Mouse (Mus musculus) MEL (cell line): ENCODE data around the gene Inip. TPM values are rescaled to one million over a fixed set of nuclear protein-coding genes. Genes with fewer than 3 reads are reported as not detected.
A peak's percentile ranks its signal among the peaks of the same experiment; 100 is the strongest.

Source experiments
- DNase-seq: peaks from one replicate; pipeline ENCODE4 v3.0.0; 2011; ENCODE audit warnings: low read depth, low spot score
- H3K27ac ChIP-seq: 2 replicates; pipeline ENCODE4 v1.5.1; 2012; ENCODE audit warnings: low read depth, mild to moderate bottlenecking, control low read depth, low read length, moderate library complexity; ENCODE audit not compliant: control insufficient read depth
- H3K27me3 ChIP-seq, 2 experiments: fragments of 150-350 bp in 1 of 2; sonication (generic) in 1 of 2; 2 replicates each; pipeline ENCODE4 v1.6.1; 2012; ENCODE audit warnings: low read length in 2 of 2, mild to moderate bottlenecking in 2 of 2, improper control_type of control experiment in 1 of 2, moderate library complexity in 1 of 2; ENCODE audit not compliant: insufficient read depth in 2 of 2, control insufficient read depth in 1 of 2
- H3K36me3 ChIP-seq, 2 experiments: 2 replicates each; pipeline ENCODE4 v1.6.1; 2012 to 2014; ENCODE audit warnings: low read length in 2 of 2, improper control_type of control experiment in 1 of 2, inconsistent platforms in 1 of 2, mild to moderate bottlenecking in 1 of 2; ENCODE audit not compliant: insufficient read depth in 2 of 2, control insufficient read depth in 1 of 2
- H3K4me1 ChIP-seq, 2 experiments: fragments of 150-350 bp in 1 of 2; sonication (generic) in 1 of 2; 2 replicates each; pipeline ENCODE4 v1.6.1; 2012; ENCODE audit warnings: low read length in 2 of 2, improper control_type of control experiment in 1 of 2, mild to moderate bottlenecking in 1 of 2; ENCODE audit not compliant: insufficient read depth in 2 of 2, control insufficient read depth in 1 of 2
- H3K4me3 ChIP-seq, 2 experiments: fragments of 150-350 bp in 1 of 2; sonication (generic) in 1 of 2; 2 replicates each; pipeline ENCODE4 v1.5.1; 2012; ENCODE audit warnings: low read depth in 2 of 2, low read length in 2 of 2, mild to moderate bottlenecking in 2 of 2, moderate library complexity in 2 of 2, control low read depth in 1 of 2, improper control_type of control experiment in 1 of 2; ENCODE audit not compliant: control insufficient read depth in 1 of 2, insufficient read depth in 1 of 2
- H3K79me2 ChIP-seq: 2 replicates; pipeline ENCODE4 v1.6.1; 2012; ENCODE audit warnings: mild to moderate bottlenecking, low read length, moderate library complexity; ENCODE audit not compliant: control insufficient read depth, poor library complexity, insufficient read depth
- H3K9ac ChIP-seq: 2 replicates; pipeline ENCODE4 v1.6.1; 2012; ENCODE audit warnings: low read depth, mild to moderate bottlenecking, control low read depth, low read length, moderate library complexity; ENCODE audit not compliant: control insufficient read depth, poor library complexity, severe bottlenecking
- H3K9me3 ChIP-seq: fragments of 150-350 bp; sonication (generic); replicated peaks from 2 replicates; pipeline ENCODE4 v1.6.1; 2012; ENCODE audit warnings: mild to moderate bottlenecking, low read length, improper control_type of control experiment, moderate library complexity; ENCODE audit not compliant: insufficient read depth
- BHLHE40 ChIP-seq: IDR thresholded peaks from 2 replicates; pipeline ENCODE4 v1.6.1; 2012; ENCODE audit warnings: low read depth, mild to moderate bottlenecking, inconsistent platforms, low read length, improper control_type of control experiment, borderline replicate concordance
- CHD2 ChIP-seq: IDR thresholded peaks from 2 replicates; pipeline ENCODE4 v1.6.1; 2011; ENCODE audit warnings: low read length, improper control_type of control experiment
- CTCF ChIP-seq, 3 experiments: IDR thresholded peaks in 2 of 3; conservative IDR thresholded peaks in 1 of 3; 2 replicates each; pipeline ENCODE4 v1.5.1; 2011 to 2012; ENCODE audit warnings: low read length in 3 of 3, low read depth in 2 of 3, mild to moderate bottlenecking in 2 of 3, improper control_type of control experiment in 1 of 3, inconsistent platforms in 1 of 3, mixed read lengths in 1 of 3, moderate library complexity in 1 of 3; ENCODE audit not compliant: control insufficient read depth in 1 of 3, insufficient read depth in 1 of 3, poor library complexity in 1 of 3, severe bottlenecking in 1 of 3
- EP300 ChIP-seq, 2 experiments: IDR thresholded peaks; 2 replicates each; pipeline ENCODE4 v1.6.1; 2011; ENCODE audit warnings: improper control_type of control experiment in 2 of 2, low read length in 2 of 2, low read depth in 1 of 2, mild to moderate bottlenecking in 1 of 2
- ETS1 ChIP-seq: IDR thresholded peaks from 2 replicates; pipeline ENCODE4 v1.6.1; 2012; ENCODE audit warnings: low read depth, mild to moderate bottlenecking, inconsistent platforms, low read length, improper control_type of control experiment, moderate library complexity
- HCFC1 ChIP-seq: IDR thresholded peaks from 2 replicates; pipeline ENCODE4 v1.6.1; 2012; ENCODE audit warnings: low read depth, mild to moderate bottlenecking, inconsistent platforms, low read length, improper control_type of control experiment, moderate library complexity
- MAFK ChIP-seq: IDR thresholded peaks from 2 replicates; pipeline ENCODE4 v1.6.1; 2011; ENCODE audit warnings: low read depth, mild to moderate bottlenecking, low read length, improper control_type of control experiment, borderline replicate concordance
- MEF2A ChIP-seq: IDR thresholded peaks from 2 replicates; pipeline ENCODE4 v1.6.1; 2014; ENCODE audit warnings: low read depth, mild to moderate bottlenecking, inconsistent platforms, low read length, improper control_type of control experiment; ENCODE audit not compliant: poor library complexity, insufficient replicate concordance, severe bottlenecking; ENCODE audit errors: extremely low read depth
- POLR2AphosphoS2 ChIP-seq: IDR thresholded peaks from 2 replicates; pipeline ENCODE4 v1.6.1; 2011; ENCODE audit warnings: low read length, improper control_type of control experiment
- RAD21 ChIP-seq: IDR thresholded peaks from 2 replicates; pipeline ENCODE4 v1.6.1; 2011; ENCODE audit warnings: mild to moderate bottlenecking, low read depth, low read length, improper control_type of control experiment
- RCOR1 ChIP-seq: IDR thresholded peaks from 2 replicates; pipeline ENCODE4 v1.6.1; 2012; ENCODE audit warnings: low read depth, mild to moderate bottlenecking, inconsistent platforms, low read length, improper control_type of control experiment
- SMC3 ChIP-seq: IDR thresholded peaks from 2 replicates; pipeline ENCODE4 v1.6.1; 2011; ENCODE audit warnings: low read depth, low read length, improper control_type of control experiment
- TBP ChIP-seq: IDR thresholded peaks from 2 replicates; pipeline ENCODE4 v1.8.0; 2011; ENCODE audit warnings: low read depth, low read length, improper control_type of control experiment
- TCF12 ChIP-seq: IDR thresholded peaks from 2 replicates; pipeline ENCODE4 v1.6.1; 2014; ENCODE audit warnings: low read depth, mild to moderate bottlenecking, inconsistent platforms, low read length, improper control_type of control experiment, moderate library complexity
- UBTF ChIP-seq: IDR thresholded peaks from 2 replicates; pipeline ENCODE4 v1.6.1; 2012; ENCODE audit warnings: low read depth, mild to moderate bottlenecking, inconsistent platforms, low read length, improper control_type of control experiment, moderate library complexity, borderline replicate concordance; ENCODE audit not compliant: insufficient read depth
- ZC3H11A ChIP-seq: IDR thresholded peaks from 2 replicates; pipeline ENCODE4 v1.6.1; 2012; ENCODE audit warnings: low read depth, mild to moderate bottlenecking, inconsistent platforms, low read length, improper control_type of control experiment
- ZKSCAN1 ChIP-seq: IDR thresholded peaks from 2 replicates; pipeline ENCODE4 v1.6.1; 2012; ENCODE audit warnings: low read depth, mild to moderate bottlenecking, inconsistent platforms, low read length, improper control_type of control experiment, moderate library complexity
- polyA plus RNA-seq, 2 experiments: library from polyadenylated mRNA; stranded (reverse) in 1 of 2; unstranded in 1 of 2; fragments of >175 nt in 1 of 2; fragments of >200 nt in 1 of 2; gene quantifications; 2 replicates each; pipeline versions ENCODE4 v1.2.1 to v1.2.4; 2012; ENCODE audit warnings: low replicate concordance in 2 of 2, low read depth in 1 of 2; ENCODE audit not compliant: insufficient read length in 2 of 2, insufficient read depth in 1 of 2, missing spikeins in 1 of 2
- total RNA-seq: library from RNA; depleted of rRNA; stranded (reverse); fragments of 300-350 nt; gene quantifications from 2 replicates; pipeline ENCODE4 v1.2.3, GENCODE M21; 2012

The Inip gene
- total and polyA plus RNA-seq, 3 experiments: 42.4 to 50.3 TPM; not detected in 1

DNA sequence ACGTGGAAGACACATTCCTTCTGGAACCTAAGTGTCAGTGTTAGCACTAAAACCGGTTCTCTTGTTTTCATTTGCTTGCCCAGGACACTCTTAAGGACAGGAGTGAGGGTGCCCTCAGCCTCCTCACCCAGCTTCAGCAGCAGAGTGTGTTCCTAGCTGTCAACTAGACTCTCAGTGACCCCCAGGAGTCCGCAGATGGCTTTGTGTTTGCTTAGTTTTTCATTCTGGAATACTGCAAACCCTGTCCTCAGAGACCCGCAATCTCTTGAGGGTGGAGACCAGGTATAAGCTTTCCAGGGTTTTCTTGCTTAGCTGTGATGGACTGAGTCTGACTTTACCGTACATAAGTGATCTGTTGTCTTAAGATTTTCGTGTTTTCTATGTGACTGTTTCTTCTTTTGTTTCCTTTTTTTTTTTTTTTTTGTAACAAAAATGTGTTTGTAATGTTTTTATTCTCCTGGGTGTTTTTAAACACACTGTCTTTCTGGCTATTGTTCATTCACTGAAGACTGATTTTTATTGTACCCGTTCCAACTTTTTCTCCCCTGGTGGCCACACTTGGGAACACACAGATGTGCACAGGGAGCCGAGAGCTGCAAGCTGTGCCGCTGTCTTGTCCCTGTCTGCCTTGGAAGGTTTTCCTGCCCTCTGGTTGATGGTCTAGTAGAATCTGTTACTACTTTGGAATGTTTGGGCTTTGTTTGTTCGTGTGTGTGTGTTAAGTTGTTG lies 40.6 kb downstream of the Inip start:
- DNase-seq: peak; percentile 50
- TF ChIP-seq TBP (no peak), CTCF (IDR thresholded peaks at IDR 0.05 in 2 of 3, conservative IDR thresholded peaks at IDR 0.05 in 1 of 3; ENCODE audit: control insufficient read depth in 1 of 3, insufficient read depth in 1 of 3, low read depth in 2 of 3, low read length in 3 of 3, poor library complexity in 1 of 3, severe bottlenecking in 1 of 3) (peak; percentile 43 to 58 (median 45)), UBTF (no peak), TCF12 (no peak), MEF2A (no peak), SMC3 (peak; percentile 52), RAD21 (peak; percentile 29), CHD2 (no peak), RCOR1 (no peak)
- TF ChIP-seq, all 39 proteins: peak for 3
- no peaks in the 10 kb centered on the region for H3K79me2 ChIP-seq

DNA sequence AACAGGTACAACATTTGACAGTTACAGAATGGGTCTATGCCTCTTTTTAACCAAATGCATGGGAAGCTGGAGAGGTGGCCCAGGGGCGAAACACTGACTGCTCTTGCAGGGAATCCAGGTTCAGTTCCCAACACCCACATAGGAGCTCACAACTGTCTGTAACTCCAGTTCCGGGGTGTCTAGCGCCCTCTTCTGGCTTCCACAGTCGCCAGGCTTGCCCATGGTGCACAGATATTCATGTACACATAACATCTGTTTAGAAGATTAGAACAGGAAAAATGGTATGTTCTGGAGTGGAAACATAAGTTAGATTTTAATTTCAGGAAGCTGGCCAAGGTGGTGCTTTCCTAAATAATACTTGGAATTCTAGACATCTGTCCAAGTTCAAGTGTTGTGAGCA lies 41.4 kb downstream of the Inip start:
- H3K79me2 ChIP-seq: no peaks in the 10 kb centered on the region
- no peak overlapping the region for H3K27ac ChIP-seq
- H3K9ac ChIP-seq: no peak overlapping the region
- no peaks in the 10 kb centered on the region for H3K9me3 ChIP-seq
- TF ChIP-seq UBTF (no peak), MAFK (no peak), ZC3H11A (peak; percentile 25; the same call in 1 of the 2 replicates), HCFC1 (no peak), ETS1 (no peak), EP300 (IDR thresholded peaks at IDR 0.05; ENCODE audit: low read depth in 1 of 2, low read length in 2 of 2) (no peak), ZKSCAN1 (no peak), SMC3 (peak; percentile 45), BHLHE40 (no peak), CTCF (IDR thresholded peaks at IDR 0.05 in 2 of 3, conservative IDR thresholded peaks at IDR 0.05 in 1 of 3; ENCODE audit: control insufficient read depth in 1 of 3, insufficient read depth in 1 of 3, low read depth in 2 of 3, low read length in 3 of 3, poor library complexity in 1 of 3, severe bottlenecking in 1 of 3) (peak; percentile 38 to 62 (median 48)), POLR2AphosphoS2 (no peak), RAD21 (peak; percentile 48)
- TF ChIP-seq, all 39 proteins: peak for 4
- DNase-seq: peak; percentile 40
- no peaks in the 10 kb centered on the region for H3K27me3 ChIP-seq
- H3K36me3 ChIP-seq: peaks cover 0 to 15% of the 10 kb centered on the region in 2 experiments; a peak in 2 of 4 replicates
- no peak overlapping the region for H3K4me3 ChIP-seq
- H3K4me1 ChIP-seq: peaks cover 9 to 17% of the 10 kb centered on the region in 2 experiments

More for the DNA sequence above, 40.6 kb downstream of the Inip start:
- H3K4me1 ChIP-seq: peaks cover 9 to 15% of the 10 kb centered on the region in 2 experiments
- H3K9ac ChIP-seq: no peak overlapping the region
- H3K27me3 ChIP-seq: no peaks in the 10 kb centered on the region
- no peak overlapping the region for H3K27ac ChIP-seq
- no peaks in the 10 kb centered on the region for H3K9me3 ChIP-seq
- H3K4me3 ChIP-seq: no peak overlapping the region
- H3K36me3 ChIP-seq: peaks cover 0 to 14% of the 10 kb centered on the region in 2 experiments; a peak in 2 of 4 replicates
